Mouse (Mus musculus): ENCODE measurements around the gene G530012D18Rik. TPM values are rescaled to one million over a fixed set of nuclear protein-coding genes. Genes with fewer than 3 reads are reported as not detected.
"Not testable (repeated sequence)": the region's sequence is repeated elsewhere in the genome, so short reads cannot be mapped to it uniquely, and the experiment has no call there.

Gene G530012D18Rik
- polyA plus RNA-seq, 1 experiment from 2014 or later: not detected

DNA sequence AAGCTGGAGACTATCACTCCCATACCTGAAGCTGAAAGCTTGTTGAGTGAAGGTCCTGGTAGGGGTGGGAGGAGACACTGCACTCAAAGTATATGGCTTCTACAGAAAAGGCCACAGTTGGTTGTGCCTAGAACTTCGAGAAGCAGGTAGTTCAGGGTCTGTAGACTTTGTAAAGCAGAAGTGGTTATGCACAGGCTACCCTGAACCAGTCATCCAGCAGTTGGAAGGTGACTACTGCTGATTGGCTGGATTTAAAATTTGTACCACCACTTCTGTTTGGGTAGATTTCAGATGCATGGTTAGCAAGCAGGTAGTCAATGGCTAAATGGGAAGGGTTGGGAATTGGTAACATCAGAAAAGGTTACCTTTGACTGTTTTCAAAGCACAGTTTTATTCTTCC is 43.2 kb downstream of the G530012D18Rik start:
- H3K9ac ChIP-seq; ATAC-seq (ENCODE audit: extremely low read depth, insufficient number of reproducible peaks, low FRiP score, low TSS enrichment); H3K36me3 ChIP-seq; H3K4me2 ChIP-seq; H3K27ac ChIP-seq (replicated peaks); H3K9me3 ChIP-seq; H3K4me1 ChIP-seq; H3K27me3 ChIP-seq (replicated peaks); H3K4me3 ChIP-seq: not testable (repeated sequence)
- 57% methylated on average over 1 of the region's 1 CpGs for WGBS

Other genes with a start within 250 kb of the G530012D18Rik start
- 1.9 and 2.2 TPM in 2 replicates for gene Sp110, start 23.1 kb downstream of the G530012D18Rik start, polyA plus RNA-seq (2015; fragmentation: Nextera tagmentation; extraction: Ambion mirVana)
- 1.4 and 1.7 TPM in 2 replicates for gene Sp140, start 24.7 kb downstream of the G530012D18Rik start, polyA plus RNA-seq (2015; fragmentation: Nextera tagmentation; extraction: Ambion mirVana)
- 1.7 and 1.9 TPM in 2 replicates for gene Sp100, start 74.3 kb downstream of the G530012D18Rik start, polyA plus RNA-seq (2015; fragmentation: Nextera tagmentation; extraction: Ambion mirVana)
- 1.3 and 1.6 TPM in 2 replicates for gene A630001G21Rik, start 203.0 kb downstream of the G530012D18Rik start, polyA plus RNA-seq (2015; fragmentation: Nextera tagmentation; extraction: Ambion mirVana)
- gene Cab39, start 217.8 kb downstream of the G530012D18Rik start, polyA plus RNA-seq (2015; fragmentation: Nextera tagmentation; extraction: Ambion mirVana): 20.6 and 20.8 TPM in 2 replicates